Mouse (Mus musculus): ENCODE results near the gene Usp7. TPM values are rescaled to one million over a fixed set of nuclear protein-coding genes. Genes with fewer than 3 reads are reported as not detected.

Usp7 gene
- total RNA-seq, 2 experiments from 2014 or later: 160 to 165 TPM

DNA sequence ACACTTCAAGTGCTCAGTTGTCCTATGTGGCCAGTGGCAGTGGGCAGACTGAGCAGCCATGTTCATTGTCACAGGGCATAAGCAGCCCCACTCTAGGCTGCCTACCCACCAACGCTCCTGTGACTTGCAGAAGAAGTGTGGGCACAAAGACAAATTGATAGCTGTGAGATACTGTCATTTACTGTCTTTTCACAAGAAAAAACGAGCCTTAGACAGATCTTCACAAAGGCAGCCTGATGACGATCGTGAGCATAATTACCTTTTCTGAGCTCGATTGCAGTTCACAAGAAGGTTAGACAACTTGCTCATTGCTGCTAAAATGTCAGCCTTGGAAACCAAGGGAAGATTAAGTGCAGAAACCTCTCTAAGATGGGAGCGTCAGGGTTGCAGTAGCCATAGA, 137.0 kb downstream of the Usp7 start:
- no peak for DNase-seq (ENCODE audit: low spot score in 2 of 2)

DNA sequence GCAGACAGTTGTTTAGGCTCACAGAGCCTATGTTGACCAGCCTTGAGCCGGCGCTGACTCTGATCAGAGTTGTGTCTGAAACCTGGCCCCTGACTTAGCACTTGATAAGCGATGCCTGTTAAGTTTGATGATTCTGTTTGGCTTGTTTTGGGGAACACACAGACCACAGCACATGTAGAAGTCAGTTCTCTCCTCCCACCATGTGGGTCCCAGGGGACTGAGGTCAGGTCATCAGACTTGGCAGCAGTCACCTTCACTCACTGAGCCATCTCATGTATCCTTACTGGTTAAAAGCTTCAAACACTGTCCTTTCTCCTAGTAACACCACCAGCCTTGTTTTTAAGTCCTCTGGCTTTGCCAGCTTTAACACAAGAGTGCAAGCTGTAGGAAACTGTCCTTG, 142.1 kb downstream of the Usp7 start:
- DNase-seq (ENCODE audit: low spot score in 2 of 2): no peak

DNA sequence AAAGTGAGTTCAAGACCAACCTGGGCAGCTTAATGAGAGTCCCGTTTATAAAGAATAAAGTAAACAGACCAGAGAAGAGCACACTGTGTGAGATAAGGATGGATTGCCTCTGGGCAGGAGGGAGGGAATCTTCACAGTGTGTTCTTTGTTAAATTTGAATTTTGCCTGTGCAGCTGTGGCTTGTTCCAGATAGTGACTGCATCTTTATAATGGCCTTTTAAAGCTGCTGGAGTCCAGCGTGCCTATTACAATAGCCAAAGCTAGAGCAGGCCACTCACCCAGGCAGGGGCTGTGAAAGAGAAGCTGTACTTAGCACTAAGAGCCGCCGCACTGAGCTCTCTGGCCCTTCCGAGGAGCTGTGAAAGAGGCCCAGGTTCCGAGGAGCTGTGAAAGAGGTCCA, 146.6 kb downstream of the Usp7 start:
- no peak for DNase-seq (ENCODE audit: low spot score in 2 of 2)

DNA sequence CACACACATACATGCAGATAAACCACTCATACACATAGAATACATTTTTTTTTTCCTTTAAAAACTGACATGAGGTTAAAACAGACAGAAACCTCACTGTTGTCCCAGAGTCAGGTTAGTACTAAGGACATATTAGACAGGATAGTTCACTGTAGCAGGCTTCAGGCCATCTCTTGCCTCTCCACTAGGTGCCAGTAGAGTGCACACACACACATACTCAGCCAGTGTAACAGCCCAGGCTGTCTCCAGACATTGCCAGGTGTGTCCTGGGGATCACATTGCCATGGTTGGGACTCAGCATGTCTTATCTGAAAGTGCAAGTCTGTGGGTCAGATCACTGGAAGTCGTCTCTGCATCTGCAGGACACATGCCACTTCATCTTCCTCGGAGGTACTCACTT, 148.3 kb downstream of the Usp7 start:
- peak; percentile 24 to 37 for DNase-seq (ENCODE audit: low spot score in 2 of 2)

Other genes starting within 250 kb of the Usp7 start
- gene Pmm2, start 154.6 kb downstream of the Usp7 start, total RNA-seq (2021): 10 to 100 TPM; 26.0 to 28.9 TPM
- 10 to 100 TPM; 12.4 to 12.7 TPM for gene Tmem186, start 154.6 kb downstream of the Usp7 start, total RNA-seq (2021)
- 10 to 100 TPM; 13.0 to 19.1 TPM for gene Carhsp1, start 120.2 kb downstream of the Usp7 start, total RNA-seq (2021)
- not detected for gene Gm5767, start 111.5 kb downstream of the Usp7 start, total RNA-seq (2021)
- 100 to 1,000 TPM; 100 to 105 TPM for gene 1810013L24Rik, start 37.8 kb upstream of the Usp7 start, total RNA-seq (2021)